Mouse (Mus musculus) G1E (cell line): Measurements from ENCODE around the gene Tm7sf3. TPM values are rescaled to one million over a fixed set of nuclear protein-coding genes. Genes with fewer than 3 reads are reported as not detected.
A peak's percentile ranks its signal among the peaks of the same experiment; 100 is the strongest.

Source experiments
- ATAC-seq: 2 replicates; pipeline ENCODE4 v1.8.0; 2016; ENCODE audit warnings: mild to moderate bottlenecking; ENCODE audit not compliant: insufficient number of reproducible peaks, poor library complexity, low FRiP score, severe bottlenecking; ENCODE audit errors: extremely low read depth
- DNase-seq: peaks from one replicate; pipeline ENCODE4 v3.0.0; 2012; ENCODE audit warnings: low spot score
- H3K27me3 ChIP-seq: 2 replicates; pipeline ENCODE4 v1.6.1; 2012; ENCODE audit warnings: mild to moderate bottlenecking, low read length, inconsistent platforms; ENCODE audit not compliant: insufficient read depth
- H3K36me3 ChIP-seq: replicated peaks from 2 replicates; pipeline ENCODE3; 2012; ENCODE audit warnings: mild to moderate bottlenecking, inconsistent platforms
- H3K4me1 ChIP-seq: 2 replicates; pipeline ENCODE4 v1.6.1; 2012; ENCODE audit warnings: low read depth, low read length, inconsistent platforms, mixed read lengths; ENCODE audit not compliant: insufficient read depth
- H3K4me3 ChIP-seq: 2 replicates; pipeline ENCODE4 v1.5.1; 2012; ENCODE audit warnings: low read depth, mild to moderate bottlenecking, inconsistent platforms, low read length, moderate library complexity, mixed read lengths
- H3K9me3 ChIP-seq: replicated peaks from 2 replicates; pipeline ENCODE4 v1.6.1; 2012; ENCODE audit warnings: inconsistent platforms
- CTCF ChIP-seq: IDR thresholded peaks from 2 replicates; pipeline ENCODE4 v1.5.1; 2012; ENCODE audit warnings: low read depth, low read length, inconsistent platforms, mixed read lengths
- GATA1 ChIP-seq: IDR thresholded peaks from 2 replicates; pipeline ENCODE4 v1.6.1; 2012; ENCODE audit warnings: borderline replicate concordance, low read length, inconsistent platforms, mixed read lengths
- GATA2 ChIP-seq: IDR thresholded peaks from 2 replicates; pipeline ENCODE4 v1.6.1; 2012; ENCODE audit warnings: low read depth, low read length, inconsistent platforms, borderline replicate concordance
- POLR2AphosphoS5 ChIP-seq: IDR thresholded peaks from 2 replicates; pipeline ENCODE4 v1.6.1; 2012; ENCODE audit warnings: low read depth, low read length, inconsistent platforms; ENCODE audit not compliant: insufficient replicate concordance
- TAL1 ChIP-seq: conservative IDR thresholded peaks from 2 replicates; pipeline ENCODE4 v1.6.1; 2012; ENCODE audit warnings: low read depth, low read length, inconsistent platforms, mixed read lengths
- polyA plus RNA-seq: library from polyadenylated mRNA; stranded (reverse); fragments of >175 nt; gene quantifications from 2 replicates; pipeline ENCODE4 v1.2.3, GENCODE M21; 2012
- total RNA-seq, 2 experiments: library from RNA; stranded (forward) in 1 of 2; stranded (reverse) in 1 of 2; fragments of 200-1000 nt in 1 of 2; fragments of >200 nt in 1 of 2; fragmentation: Nextera tagmentation in 1 of 2; gene quantifications; 2 replicates each; pipeline ENCODE4 v1.2.3; 2014 to 2017

Tm7sf3 gene
- total and polyA plus RNA-seq, 3 experiments: 24.7 to 27.8 (median 25.0) TPM

DNA sequence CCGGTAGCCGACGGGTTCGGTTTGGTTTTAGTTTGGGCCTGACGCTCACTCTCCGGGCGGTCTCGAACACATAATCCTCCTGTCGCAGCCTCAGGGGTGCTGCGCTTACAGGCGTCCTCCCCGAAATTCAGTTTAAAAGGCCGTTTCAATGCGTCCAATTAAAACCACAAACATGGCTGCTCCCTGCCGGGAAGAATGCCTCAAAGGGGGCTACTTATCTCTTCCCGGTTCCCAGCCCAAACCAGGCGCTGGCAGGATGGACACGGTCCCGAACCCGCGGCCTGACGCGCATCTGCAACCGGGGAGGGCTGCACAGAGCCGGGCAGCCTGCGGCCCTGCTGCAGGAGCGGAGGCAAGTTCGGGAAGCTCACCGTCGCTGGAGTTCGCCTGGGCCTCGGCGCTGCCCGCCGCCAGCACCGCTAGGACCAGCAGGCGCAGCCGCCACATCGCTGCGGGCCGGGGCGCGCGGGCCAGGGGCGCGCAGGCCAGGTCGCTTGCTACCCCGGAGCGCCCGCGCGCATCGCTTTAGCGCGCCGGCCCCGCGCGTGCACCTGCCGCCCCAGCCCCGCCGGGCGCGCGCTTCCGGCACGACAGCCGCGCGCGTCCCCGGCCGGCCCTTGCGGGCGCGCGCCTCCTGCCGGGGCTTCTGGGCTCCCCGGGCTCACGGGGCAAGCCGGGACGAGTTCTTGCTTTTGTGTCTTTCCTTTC, 8.5 kb downstream of the Tm7sf3 start:
- TF ChIP-seq GATA2 (no peak), TAL1 (no peak), POLR2AphosphoS5 (no peak), CTCF (no peak)
- Histone ChIP-seq H3K36me3 (peaks cover 22% of the 10 kb centered on the region), H3K4me3 (peak overlapping the region; percentile 86), H3K4me1 (peaks cover 49% of the 10 kb centered on the region), H3K9me3 (no peaks in the 10 kb centered on the region), H3K27me3 (no peaks in the 10 kb centered on the region)
- DNase-seq (peak; percentile 95), ATAC-seq (0 out of 2 replicates have a peak, but pooled peaks have one; percentile 16)

- DNase-seq (no peak), ATAC-seq (no peak; the same call in 1 of the 2 replicates)
- H3K4me1 ChIP-seq: peaks cover 49% of the 10 kb centered on the region
- H3K9me3 ChIP-seq: no peaks in the 10 kb centered on the region
- peaks cover 25% of the 10 kb centered on the region for H3K36me3 ChIP-seq
- peak overlapping the region; percentile 86 for H3K4me3 ChIP-seq
- H3K27me3 ChIP-seq: no peaks in the 10 kb centered on the region
- TF ChIP-seq GATA1 (no peak), TAL1 (no peak), POLR2AphosphoS5 (no peak), CTCF (no peak), GATA2 (no peak)
These were observed 9.0 kb downstream of the Tm7sf3 start for GRCm38 (mm10) chr6:146633629-146634014.

DNA sequence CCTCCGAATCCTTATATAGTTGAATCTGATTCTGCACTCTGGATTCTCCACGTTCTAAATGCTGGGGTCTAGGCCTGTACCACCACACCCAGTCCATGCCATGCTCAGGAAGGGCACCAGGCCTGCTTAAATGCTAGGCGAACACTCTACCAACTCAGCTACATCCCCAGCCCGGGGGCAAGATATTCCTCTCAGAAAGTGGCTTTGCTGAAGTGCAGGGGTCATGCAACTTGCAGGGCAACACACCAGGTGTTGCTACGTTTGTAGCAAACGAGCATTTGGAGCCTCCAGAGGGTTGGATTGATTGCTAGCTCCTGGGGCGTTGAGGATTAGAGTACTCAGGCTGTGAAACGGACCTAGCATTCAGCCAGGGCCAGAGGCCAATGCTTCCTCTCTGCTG, 9.5 kb downstream of the Tm7sf3 start:
- ATAC-seq (no peak), DNase-seq (no peak)
- TF ChIP-seq GATA1: no peak
- TF ChIP-seq TAL1: no peak
- no peak for TF ChIP-seq GATA2
- TF ChIP-seq POLR2AphosphoS5: no peak
- TF ChIP-seq CTCF: no peak
- H3K4me3 ChIP-seq: peak overlapping the region; percentile 86; the same call in 1 of the 2 replicates
- H3K9me3 ChIP-seq: no peaks in the 10 kb centered on the region
- peaks cover 25% of the 10 kb centered on the region for H3K36me3 ChIP-seq
- H3K27me3 ChIP-seq: no peaks in the 10 kb centered on the region
- peaks cover 49% of the 10 kb centered on the region for H3K4me1 ChIP-seq

DNA sequence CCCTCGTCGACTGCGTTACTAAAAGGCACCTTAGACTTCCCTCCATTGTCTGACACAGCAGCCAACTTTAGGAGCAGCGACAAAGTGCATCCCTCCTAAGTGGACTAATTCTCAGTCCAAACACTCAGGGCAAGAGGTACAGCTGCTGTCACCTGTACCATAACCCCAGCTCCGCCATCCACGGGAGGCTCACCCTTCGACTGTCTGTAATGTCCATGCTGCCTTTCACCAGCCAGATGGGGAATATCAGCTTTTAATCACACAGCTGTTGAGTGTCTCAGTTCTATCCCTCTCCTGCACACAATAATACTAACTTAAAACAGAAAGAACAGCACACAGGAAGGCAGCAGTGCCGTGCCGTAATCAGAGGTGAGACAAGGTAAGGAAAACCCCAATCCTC, 10.2 kb downstream of the Tm7sf3 start:
- TF ChIP-seq TAL1 (no peak), CTCF (no peak), POLR2AphosphoS5 (no peak), GATA1 (no peak), GATA2 (no peak)
- DNase-seq (no peak), ATAC-seq (no peak)
- peaks cover 49% of the 10 kb centered on the region for H3K4me1 ChIP-seq
- no peak overlapping the region; the same call in 1 of the 2 replicates for H3K4me3 ChIP-seq
- H3K9me3 ChIP-seq: no peaks in the 10 kb centered on the region
- H3K36me3 ChIP-seq: peaks cover 29% of the 10 kb centered on the region
- no peaks in the 10 kb centered on the region for H3K27me3 ChIP-seq

- no peak for DNase-seq
- ATAC-seq: no peak
- H3K9me3 ChIP-seq: no peaks in the 10 kb centered on the region
- H3K27me3 ChIP-seq: no peaks in the 10 kb centered on the region
- H3K4me3 ChIP-seq: no peak overlapping the region; the same call in 1 of the 2 replicates
- TF ChIP-seq POLR2AphosphoS5: no peak
- no peak for TF ChIP-seq GATA1
- H3K36me3 ChIP-seq: peaks cover 33% of the 10 kb centered on the region
- H3K4me1 ChIP-seq: peaks cover 49% of the 10 kb centered on the region
These were observed 10.8 kb downstream of the Tm7sf3 start for GRCm38 (mm10) chr6:146631847-146632246.

DNA sequence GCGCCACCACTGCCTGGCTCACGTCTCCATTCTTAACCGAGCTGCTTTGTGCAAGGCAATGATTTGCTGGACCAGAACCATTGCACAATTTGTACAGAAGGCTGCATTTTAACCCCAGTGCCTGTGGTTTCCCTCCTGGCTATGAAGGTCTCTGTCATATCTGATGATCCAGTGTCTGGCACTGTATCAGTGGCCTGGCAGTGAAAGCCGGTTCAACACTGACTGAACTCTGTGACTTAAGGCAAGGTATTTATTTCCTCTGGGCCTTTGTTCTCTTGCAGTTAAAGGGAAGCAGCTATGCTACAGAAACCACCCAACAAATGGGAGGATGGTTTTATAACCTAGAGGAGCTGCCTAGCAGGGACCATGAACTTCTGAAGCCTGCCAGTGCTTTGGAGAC, 11.7 kb downstream of the Tm7sf3 start:
- Histone ChIP-seq H3K9me3 (no peaks in the 10 kb centered on the region), H3K36me3 (peaks cover 42% of the 10 kb centered on the region), H3K27me3 (no peaks in the 10 kb centered on the region), H3K4me1 (peaks cover 49% of the 10 kb centered on the region), H3K4me3 (no peak overlapping the region)
- ATAC-seq (no peak), DNase-seq (no peak)
- TF ChIP-seq GATA2 (no peak), POLR2AphosphoS5 (no peak), GATA1 (no peak), CTCF (no peak), TAL1 (no peak)
